Mouse (Mus musculus) E14TG2a.4 (cell line): ENCODE data around the gene Mlana.

Experiments used
- CTCF ChIP-seq: conservative IDR thresholded peaks from 2 replicates; pipeline ENCODE4 v1.5.1; 2014; ENCODE audit warnings: low read length
- NANOG ChIP-seq: IDR thresholded peaks from 2 replicates; pipeline ENCODE4 v1.6.1; 2014; ENCODE audit warnings: borderline replicate concordance, low read length, mixed read lengths

- TF ChIP-seq CTCF (no peak), NANOG (no peak)
These were observed 53.4 kb downstream of the Mlana start for GRCm38 (mm10) chr19:29750994-29751393.
